Mouse (Mus musculus) CH12.LX (cell line): Measurements from ENCODE around the gene Cysrt1. TPM values are rescaled to one million over a fixed set of nuclear protein-coding genes. Genes with fewer than 3 reads are reported as not detected.
A peak's percentile ranks its signal among the peaks of the same experiment; 100 is the strongest.

Experiments used
- DNase-seq: peaks from one replicate; pipeline ENCODE4 v3.0.0-alpha.2; 2013; ENCODE audit errors: extremely low read depth
- H3K27ac ChIP-seq: 2 replicates; pipeline ENCODE4 v1.5.1; 2012; ENCODE audit warnings: low read depth, mild to moderate bottlenecking, control low read depth, moderate library complexity; ENCODE audit not compliant: insufficient read depth
- H3K27me3 ChIP-seq: replicated peaks from 2 replicates; pipeline ENCODE3; 2012; ENCODE audit warnings: inconsistent platforms
- H3K36me3 ChIP-seq, 2 experiments: replicated peaks in 1 of 2; 2 replicates each; pipeline versions ENCODE3 to v1.6.1; 2012; ENCODE audit warnings: inconsistent platforms in 1 of 2, low read length in 1 of 2, mild to moderate bottlenecking in 1 of 2, mixed read lengths in 1 of 2, moderate library complexity in 1 of 2; ENCODE audit not compliant: control insufficient read depth in 1 of 2, insufficient read depth in 1 of 2
- H3K4me1 ChIP-seq, 2 experiments: 2 replicates each; pipeline ENCODE4 v1.6.1; 2012; ENCODE audit warnings: inconsistent platforms in 1 of 2, moderate library complexity in 1 of 2; ENCODE audit not compliant: insufficient read depth in 2 of 2, control insufficient read depth in 1 of 2
- H3K4me2 ChIP-seq: 2 replicates; pipeline ENCODE4 v1.6.1; 2012; ENCODE audit warnings: low read depth, mild to moderate bottlenecking, control low read depth; ENCODE audit not compliant: poor library complexity, insufficient read depth, severe bottlenecking
- H3K4me3 ChIP-seq, 3 experiments: fragments of 150-350 bp in 1 of 3; sonication (generic) in 1 of 3; replicated peaks in 1 of 3; 2 replicates each; pipeline versions ENCODE3 to v1.5.1; 2011 to 2012; ENCODE audit warnings: low read depth in 2 of 3, low read length in 2 of 3, mild to moderate bottlenecking in 2 of 3, moderate library complexity in 2 of 3, control low read depth in 1 of 3, improper control_type of control experiment in 1 of 3, inconsistent platforms in 1 of 3, mixed read lengths in 1 of 3; ENCODE audit not compliant: poor library complexity in 1 of 3
- H3K79me2 ChIP-seq: replicated peaks from 2 replicates; pipeline ENCODE4 v1.6.1; 2012; ENCODE audit warnings: mild to moderate bottlenecking, moderate library complexity; ENCODE audit not compliant: control insufficient read depth, poor library complexity, insufficient read depth, severe bottlenecking; ENCODE audit errors: extremely low read depth
- H3K9ac ChIP-seq: 2 replicates; pipeline ENCODE4 v1.6.1; 2012; ENCODE audit warnings: low read depth, mild to moderate bottlenecking, control low read depth, moderate library complexity; ENCODE audit not compliant: insufficient read depth
- H3K9me3 ChIP-seq: replicated peaks from 2 replicates; pipeline ENCODE3; 2012; ENCODE audit warnings: low read length, inconsistent platforms, mixed read lengths
- CHD1 ChIP-seq: IDR thresholded peaks from 2 replicates; pipeline ENCODE4 v1.6.1; 2012; ENCODE audit warnings: low read depth, low read length, improper control_type of control experiment, inconsistent platforms
- GABPA ChIP-seq: IDR thresholded peaks from 2 replicates; pipeline ENCODE4 v1.6.1; 2012; ENCODE audit warnings: low read depth, low read length, improper control_type of control experiment, inconsistent platforms; ENCODE audit not compliant: insufficient replicate concordance
- HCFC1 ChIP-seq: IDR thresholded peaks from 2 replicates; pipeline ENCODE4 v1.6.1; 2012; ENCODE audit warnings: low read depth, mild to moderate bottlenecking, inconsistent platforms, low read length, improper control_type of control experiment
- JUN ChIP-seq: IDR thresholded peaks from 2 replicates; pipeline ENCODE4 v1.6.1; 2011; ENCODE audit warnings: low read depth, mild to moderate bottlenecking, low read length, improper control_type of control experiment, moderate library complexity; ENCODE audit not compliant: insufficient read depth
- KAT2A ChIP-seq: IDR thresholded peaks from 2 replicates; pipeline ENCODE4 v1.6.1; 2012; ENCODE audit warnings: low read length, improper control_type of control experiment, inconsistent platforms; ENCODE audit not compliant: insufficient replicate concordance
- MAFK ChIP-seq: IDR thresholded peaks from 2 replicates; pipeline ENCODE4 v1.6.1; 2011; ENCODE audit warnings: low read length, improper control_type of control experiment; ENCODE audit not compliant: insufficient replicate concordance
- MAX ChIP-seq: IDR thresholded peaks from 2 replicates; pipeline ENCODE4 v1.6.1; 2011; ENCODE audit warnings: low read length, improper control_type of control experiment
- MXI1 ChIP-seq: IDR thresholded peaks from 2 replicates; pipeline ENCODE4 v1.6.1; 2011; ENCODE audit warnings: mild to moderate bottlenecking, low read depth, low read length, improper control_type of control experiment
- MYC ChIP-seq: IDR thresholded peaks from 2 replicates; pipeline ENCODE4 v1.6.1; 2011; ENCODE audit warnings: low read depth, mild to moderate bottlenecking, improper control_type of control experiment, low read length
- NELFE ChIP-seq: IDR thresholded peaks from 2 replicates; pipeline ENCODE4 v1.6.1; 2011; ENCODE audit warnings: low read depth, low read length, improper control_type of control experiment
- POLR2A ChIP-seq: IDR thresholded peaks from 2 replicates; pipeline ENCODE4 v1.6.1; 2011; ENCODE audit warnings: low read depth, mild to moderate bottlenecking, improper control_type of control experiment, low read length
- POLR2AphosphoS2 ChIP-seq: IDR thresholded peaks from 2 replicates; pipeline ENCODE4 v1.6.1; 2011; ENCODE audit warnings: low read depth, low read length, improper control_type of control experiment
- RCOR1 ChIP-seq: conservative IDR thresholded peaks from 2 replicates; pipeline ENCODE4 v1.6.1; 2012; ENCODE audit warnings: low read depth, mild to moderate bottlenecking, inconsistent platforms, low read length, improper control_type of control experiment
- SMC3 ChIP-seq: IDR thresholded peaks from 2 replicates; pipeline ENCODE4 v1.6.1; 2011; ENCODE audit warnings: low read depth, low read length, improper control_type of control experiment
- TBP ChIP-seq: conservative IDR thresholded peaks from 2 replicates; pipeline ENCODE4 v1.6.1; 2011; ENCODE audit warnings: low read depth, low read length, improper control_type of control experiment
- TCF12 ChIP-seq: IDR thresholded peaks from 2 replicates; pipeline ENCODE4 v1.6.1; 2014; ENCODE audit warnings: low read depth, mild to moderate bottlenecking, inconsistent platforms, low read length, improper control_type of control experiment
- UBTF ChIP-seq: IDR thresholded peaks from 2 replicates; pipeline ENCODE4 v1.6.1; 2012; ENCODE audit warnings: low read depth, mild to moderate bottlenecking, inconsistent platforms, low read length, improper control_type of control experiment, moderate library complexity
- USF1 ChIP-seq: IDR thresholded peaks from 2 replicates; pipeline ENCODE4 v1.6.1; 2014; ENCODE audit warnings: low read depth, mild to moderate bottlenecking, inconsistent platforms, low read length, improper control_type of control experiment
- ZC3H11A ChIP-seq: IDR thresholded peaks from 2 replicates; pipeline ENCODE4 v1.6.1; 2012; ENCODE audit warnings: low read depth, mild to moderate bottlenecking, inconsistent platforms, low read length, improper control_type of control experiment
- ZKSCAN1 ChIP-seq: IDR thresholded peaks from 2 replicates; pipeline ENCODE4 v1.6.1; 2012; ENCODE audit warnings: low read depth, inconsistent platforms, low read length, improper control_type of control experiment, borderline replicate concordance
- ZMIZ1 ChIP-seq: IDR thresholded peaks from 2 replicates; pipeline ENCODE4 v1.6.1; 2012; ENCODE audit warnings: low read depth, mild to moderate bottlenecking, inconsistent platforms, low read length, improper control_type of control experiment
- ZNF384 ChIP-seq: IDR thresholded peaks from 2 replicates; pipeline ENCODE4 v1.6.1; 2012; ENCODE audit warnings: low read depth, low read length, improper control_type of control experiment, inconsistent platforms
- dilution Hi-C: fragments of 300-500 bp; cut with MboI; formaldehyde crosslinking; loops from 2 replicates; pipeline ENCODE4 v1.14.3; 2020; ENCODE audit warnings: low sequenced_read_pairs; ENCODE audit not compliant: extremely low pct_unique_long_range_greater_than_20kb, extremely low pct_ligation_motif_present
- in situ Hi-C: fragments of 300-500 bp; cut with MboI; formaldehyde crosslinking; loops from 3 replicates; pipeline ENCODE4 v1.14.3; 2019; ENCODE audit warnings: low sequenced_read_pairs, low pct_ligation_motif_present, low pct_unique_long_range_greater_than_20kb, mixed read lengths
- polyA plus RNA-seq: library from polyadenylated mRNA; unstranded; fragments of >175 nt; gene quantifications from 2 replicates; pipeline ENCODE4 v1.2.1, GENCODE M21; 2012; ENCODE audit warnings: low read depth; ENCODE audit not compliant: insufficient read length
- total RNA-seq, 2 experiments: library from RNA; depleted of rRNA; stranded (reverse); fragments of 300-350 nt in 1 of 2; fragments of >200 nt in 1 of 2; gene quantifications; 2 replicates each; pipeline ENCODE4 v1.2.3; 2012 to 2014

Gene Cysrt1
- total and polyA plus RNA-seq, 3 experiments: not detected

DNA sequence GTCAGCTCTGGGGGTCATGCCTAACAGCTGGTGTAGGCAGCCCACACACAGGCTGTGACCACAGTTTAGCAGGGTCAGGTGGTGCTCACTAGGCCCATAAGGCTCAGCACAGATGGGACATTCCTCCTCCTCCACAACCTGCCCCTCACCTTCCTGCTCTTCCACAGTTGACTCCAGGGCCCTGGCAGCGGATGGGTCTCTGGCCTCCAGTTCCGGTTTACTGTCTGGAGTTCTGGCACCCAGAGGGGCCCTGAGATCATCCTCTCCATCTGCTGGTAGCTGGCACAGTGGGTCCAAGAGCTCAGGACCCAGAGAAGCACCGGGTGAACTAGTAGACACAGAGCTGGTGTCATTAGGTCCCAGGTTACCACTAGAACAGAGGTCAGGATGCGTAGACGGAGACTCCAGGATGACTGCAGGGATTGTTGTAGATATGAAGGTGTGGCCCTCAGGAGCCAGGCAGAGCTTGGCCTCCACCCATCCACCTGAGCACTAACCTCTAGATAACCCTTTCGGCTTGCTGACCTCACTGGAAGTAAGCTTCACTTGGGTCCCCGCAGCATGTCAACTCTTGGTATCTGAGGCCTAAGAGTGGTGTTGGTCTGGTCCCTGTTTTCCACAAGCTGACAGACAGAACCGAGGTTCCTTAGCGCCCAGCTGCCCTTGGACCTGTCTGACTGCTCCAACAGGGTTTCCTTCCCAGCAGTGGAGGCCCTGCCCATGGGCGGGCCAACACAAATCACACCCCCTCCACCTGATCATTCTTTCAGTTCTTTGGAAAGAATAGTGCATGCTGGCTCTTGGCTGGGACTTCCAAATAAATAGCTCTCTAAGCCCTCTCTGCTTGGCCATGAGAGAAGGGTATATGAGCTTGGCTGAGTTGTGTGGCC is 4.2 kb upstream of the Cysrt1 start, which contains the start of gene AL732309.1:
Gene AL732309.1, minus strand, starts transcription at position 681 of the 890 bp plus-strand sequence.
- no peak for DNase-seq
- no peaks in the 10 kb centered on the region for H3K79me2 ChIP-seq
- no peak within 1 kb of the TSS for H3K4me2 ChIP-seq
- H3K4me3 ChIP-seq: no peak within 1 kb of the TSS
- peaks cover 3% of the 10 kb centered on the region in 2 experiments for H3K4me1 ChIP-seq
- H3K9ac ChIP-seq: no peak within 1 kb of the TSS
- peaks cover 6% of the 10 kb centered on the region for H3K27me3 ChIP-seq
- dilution Hi-C loops: no loop called here
- no peak for TF ChIP-seq ZMIZ1
- TF ChIP-seq MAX: no peak
- TF ChIP-seq HCFC1: no peak
- TF ChIP-seq UBTF: no peak
- TF ChIP-seq ZC3H11A: no peak
- TF ChIP-seq USF1: no peak
- TF ChIP-seq KAT2A: no peak
- no peak for TF ChIP-seq TCF12
- no peak for TF ChIP-seq MAFK
- no peak for TF ChIP-seq SMC3
- no peak for TF ChIP-seq NELFE
- TF ChIP-seq ZNF384: no peak
- no peak for TF ChIP-seq TBP
- TF ChIP-seq POLR2AphosphoS2: no peak
- no peak for TF ChIP-seq MXI1
- no peak for TF ChIP-seq JUN
- TF ChIP-seq CHD1: no peak
- no peak for TF ChIP-seq MYC
- TF ChIP-seq RCOR1: no peak
- no peak for TF ChIP-seq ZKSCAN1
- H3K36me3 ChIP-seq: peaks cover 64 to 81% of the 10 kb centered on the region in 2 experiments
- no peaks in the 10 kb centered on the region for H3K9me3 ChIP-seq
- H3K27ac ChIP-seq: no peak within 1 kb of the TSS
- in situ Hi-C loops: no loop called here

DNA sequence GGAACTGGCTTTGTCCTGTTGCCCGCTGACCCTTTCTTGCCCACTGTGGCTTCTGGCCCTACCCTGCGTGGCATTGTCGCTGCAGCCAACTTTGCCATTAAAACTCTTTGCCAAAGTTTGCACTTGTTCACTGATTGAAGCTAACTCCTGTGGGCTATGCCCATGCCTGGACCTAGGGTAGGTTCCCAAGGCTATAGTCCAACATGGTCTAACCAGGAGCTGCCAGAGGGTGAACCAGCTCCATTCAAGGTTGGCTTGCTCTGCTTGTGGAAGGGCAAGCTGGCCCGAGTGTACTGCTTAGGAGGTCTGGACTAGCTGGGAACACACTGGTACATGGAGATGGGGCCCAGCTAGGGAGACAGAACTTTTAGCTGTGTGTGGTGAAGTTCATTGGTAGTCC is 1.9 kb upstream of the Cysrt1 start:
- TF ChIP-seq GABPA: no peak
- peak; percentile 14; the same call in 1 of the 2 replicates for TF ChIP-seq POLR2A

More for the DNA sequence above, 1.9 kb upstream of the Cysrt1 start:
- Histone ChIP-seq H3K9me3 (no peaks in the 10 kb centered on the region), H3K4me3 (no peak overlapping the region), H3K79me2 (no peaks in the 10 kb centered on the region), H3K4me1 (peaks cover 8 to 16% of the 10 kb centered on the region in 2 experiments), H3K4me2 (no peak overlapping the region), H3K36me3 (peaks cover 43 to 58% of the 10 kb centered on the region in 2 experiments), H3K27me3 (peaks cover 19% of the 10 kb centered on the region), H3K9ac (no peak overlapping the region), H3K27ac (no peak overlapping the region)
- DNase-seq: no peak
- dilution Hi-C loops (no loop called here), in situ Hi-C loops (no loop called here)
